Mouse (Mus musculus): ENCODE results near the gene Stk40. TPM values are rescaled to one million over a fixed set of nuclear protein-coding genes. Genes with fewer than 3 reads are reported as not detected.
A peak's percentile ranks its signal among the peaks of the same experiment; 100 is the strongest.
"Not testable (repeated sequence)": the region's sequence is repeated elsewhere in the genome, so short reads cannot be mapped to it uniquely, and the experiment has no call there.

Gene Stk40
- total RNA-seq, 2 experiments from 2014 or later: 26.5 to 28.8 TPM

GRCm38 (mm10) chr4:126149041-126149676, 45.4 kb downstream of the Stk40 start:
- intact Hi-C loops (cut with DNase I): no loop called here
- no peak for DNase-seq (ENCODE audit: low spot score in 2 of 2)

GRCm38 (mm10) chr4:126149798-126150197, 46.0 kb downstream of the Stk40 start:
- intact Hi-C loops (cut with DNase I): no loop called here

GRCm38 (mm10) chr4:126150297-126150948, 46.7 kb downstream of the Stk40 start:
- intact Hi-C loops (cut with DNase I): no loop called here
- DNase-seq (ENCODE audit: low spot score in 2 of 2): no peak

More at GRCm38 (mm10) chr4:126149798-126150197, 46.0 kb downstream of the Stk40 start:
- DNase-seq (ENCODE audit: low spot score in 2 of 2): no peak

GRCm38 (mm10) chr4:126150949-126151320, 47.2 kb downstream of the Stk40 start:
- DNase-seq (ENCODE audit: low spot score in 2 of 2): no peak
- intact Hi-C loops (cut with DNase I): no loop called here

GRCm38 (mm10) chr4:126151701-126152440, 48.1 kb downstream of the Stk40 start:
- intact Hi-C loops (cut with DNase I): no loop called here
- DNase-seq (ENCODE audit: low spot score in 2 of 2): no peak

- DNase-seq (ENCODE audit: low spot score in 2 of 2): no peak
- intact Hi-C loops (cut with DNase I): no loop called here
Measured at GRCm38 (mm10) chr4:126152864-126153263, 49.1 kb downstream of the Stk40 start.

GRCm38 (mm10) chr4:126155183-126155582, 51.4 kb downstream of the Stk40 start:
- DNase-seq (ENCODE audit: low spot score in 2 of 2): no peak
- intact Hi-C loops (cut with DNase I): no loop called here

GRCm38 (mm10) chr4:126155869-126156268, 52.1 kb downstream of the Stk40 start:
- no peak for DNase-seq (ENCODE audit: low spot score in 2 of 2)
- intact Hi-C loops (cut with DNase I): no loop called here

- intact Hi-C loops (cut with DNase I): no loop called here
- no peak for DNase-seq (ENCODE audit: low spot score in 2 of 2)
Measured at GRCm38 (mm10) chr4:126156617-126157016, 52.9 kb downstream of the Stk40 start.

- intact Hi-C loops (cut with DNase I): no loop called here
- DNase-seq (ENCODE audit: low spot score in 2 of 2): no peak
Measured at GRCm38 (mm10) chr4:126157562-126157961, 53.8 kb downstream of the Stk40 start.

GRCm38 (mm10) chr4:126159455-126159854, 55.7 kb downstream of the Stk40 start:
- intact Hi-C loops (cut with DNase I): no loop called here
- peak; percentile 66 for DNase-seq (ENCODE audit: low spot score in 2 of 2)

- intact Hi-C loops (cut with DNase I): no loop called here
- no peak for DNase-seq (ENCODE audit: low spot score in 2 of 2)
Measured at GRCm38 (mm10) chr4:126160981-126161380, 57.2 kb downstream of the Stk40 start.

GRCm38 (mm10) chr4:126161456-126161855, 57.7 kb downstream of the Stk40 start:
- intact Hi-C loops (cut with DNase I): no loop called here
- DNase-seq (ENCODE audit: low spot score in 2 of 2): no peak

GRCm38 (mm10) chr4:126161986-126162385, 58.2 kb downstream of the Stk40 start:
- intact Hi-C loops (cut with DNase I): no loop called here
- no peak for DNase-seq (ENCODE audit: low spot score in 2 of 2)

GRCm38 (mm10) chr4:126162544-126163066, 58.8 kb downstream of the Stk40 start:
- DNase-seq (ENCODE audit: low spot score in 2 of 2): peak; percentile 82 to 88
- intact Hi-C loops (cut with DNase I): no loop called here

GRCm38 (mm10) chr4:126163067-126163659, 59.4 kb downstream of the Stk40 start, which contains the start of gene Sh3d21:
Sh3d21 (minus strand) TSS chr4:126163491.
- intact Hi-C loops (cut with DNase I): no loop called here
- no peak for DNase-seq (ENCODE audit: low spot score in 2 of 2)

- intact Hi-C loops (cut with DNase I): no loop called here
- DNase-seq (ENCODE audit: low spot score in 2 of 2): no peak
Measured at GRCm38 (mm10) chr4:126163685-126164084, 59.9 kb downstream of the Stk40 start.

- intact Hi-C loops (cut with DNase I); DNase-seq (ENCODE audit: low spot score in 2 of 2): not testable (repeated sequence)
Measured at GRCm38 (mm10) chr4:126165092-126165491, 61.3 kb downstream of the Stk40 start.

- no peak for DNase-seq (ENCODE audit: low spot score in 2 of 2)
- intact Hi-C loops (cut with DNase I): no loop called here
Measured at GRCm38 (mm10) chr4:126166084-126166483, 62.3 kb downstream of the Stk40 start.

GRCm38 (mm10) chr4:126168851-126169250, 65.1 kb downstream of the Stk40 start:
- intact Hi-C loops (cut with DNase I): no loop called here
- no peak for DNase-seq (ENCODE audit: low spot score in 2 of 2)

Data from left cerebral cortex, postnatal 14 days (tissue).